Mouse (Mus musculus) hematopoietic stem cell, adult 5-6 weeks (primary cell): ENCODE data around the gene Ntng1. TPM values are rescaled to one million over a fixed set of nuclear protein-coding genes. Genes with fewer than 3 reads are reported as not detected.

ENCODE experiments used
- ATAC-seq, 2 experiments: fragments of 125-278 bp in 1 of 2; replicated peaks in 1 of 2; 2 replicates each; pipeline ENCODE4 v1.8.0; 2016 to 2017; ENCODE audit warnings: inconsistent platforms in 2 of 2, mild to moderate bottlenecking in 2 of 2, moderate number of reproducible peaks in 2 of 2, low read depth in 1 of 2, moderate TSS enrichment in 1 of 2; ENCODE audit not compliant: low FRiP score in 2 of 2, poor library complexity in 2 of 2, severe bottlenecking in 2 of 2, insufficient read depth in 1 of 2, low TSS enrichment in 1 of 2
- total RNA-seq: library from RNA; stranded (forward); fragments of 172-1452, 232-1000 nt; gene quantifications from 2 replicates; pipeline ENCODE4 v1.2.3, GENCODE M21; 2017

Ntng1 gene
- total RNA-seq, 1 experiment from 2014 or later, result not detected

DNA sequence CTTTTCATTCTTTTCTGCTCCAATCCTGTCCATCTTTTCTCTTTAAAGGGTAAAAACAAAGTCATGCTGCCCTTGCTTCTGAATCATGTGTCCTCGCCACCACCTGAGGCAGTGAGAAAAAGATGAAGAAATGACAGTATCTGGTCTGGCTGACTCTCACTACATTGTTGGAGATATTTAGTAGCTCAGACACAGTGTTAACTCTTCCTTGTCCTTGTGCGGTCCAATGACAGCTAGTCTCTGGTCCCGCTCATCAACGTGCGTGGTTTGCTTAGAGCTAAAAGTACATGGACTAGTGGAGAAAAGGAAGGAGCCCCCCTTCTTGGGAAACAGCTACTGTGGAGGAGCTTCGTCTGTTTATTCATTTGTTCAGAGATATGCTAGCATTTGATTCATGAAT lies 56.6 kb downstream of the Ntng1 start:
- ATAC-seq, result no peak

DNA sequence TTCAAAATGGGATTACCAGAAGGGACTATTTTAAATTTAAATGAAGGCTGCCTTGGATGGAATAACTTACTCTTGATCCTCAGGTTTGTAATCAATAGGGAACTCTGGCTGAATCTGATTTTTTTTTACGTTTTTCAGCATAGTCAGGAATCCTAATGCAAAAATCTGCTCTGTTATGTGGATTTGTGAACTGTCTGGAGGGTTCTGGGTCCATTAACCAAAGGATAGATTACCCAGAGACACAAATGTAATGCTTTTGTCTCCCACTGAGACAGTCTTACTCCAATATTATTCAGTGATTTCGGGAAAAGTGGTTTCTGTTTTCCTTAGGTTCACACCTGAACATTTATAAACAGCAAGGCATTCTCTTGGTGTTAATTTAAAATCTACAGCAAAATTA lies 58.5 kb downstream of the Ntng1 start:
- ATAC-seq, result no peak

DNA sequence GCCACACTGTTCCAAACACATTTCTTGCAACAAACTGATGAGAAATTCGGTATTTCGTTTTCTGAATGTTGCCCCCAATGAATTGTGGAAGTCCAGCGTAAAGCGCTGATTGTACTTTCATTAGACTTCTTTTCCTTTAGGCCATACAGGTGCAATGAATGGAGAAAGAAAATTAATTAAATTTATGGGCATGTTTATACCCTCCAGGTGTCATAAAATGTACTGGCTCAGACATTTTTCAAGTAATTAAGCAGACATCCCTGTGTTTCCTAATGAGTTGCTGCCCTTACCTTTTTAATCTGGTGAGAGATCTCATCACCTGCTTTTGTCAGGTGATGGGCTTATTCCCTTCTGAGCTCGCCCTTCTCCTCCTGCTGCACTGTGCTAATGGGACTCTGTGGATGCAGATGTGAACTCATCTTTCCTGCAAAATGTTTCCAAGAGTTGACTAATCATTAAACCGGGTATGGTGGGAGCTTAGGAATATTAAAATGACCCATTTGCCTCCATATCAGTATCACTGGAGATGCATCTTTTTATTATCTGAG lies 79.0 kb downstream of the Ntng1 start:
- ATAC-seq, result no peak

DNA sequence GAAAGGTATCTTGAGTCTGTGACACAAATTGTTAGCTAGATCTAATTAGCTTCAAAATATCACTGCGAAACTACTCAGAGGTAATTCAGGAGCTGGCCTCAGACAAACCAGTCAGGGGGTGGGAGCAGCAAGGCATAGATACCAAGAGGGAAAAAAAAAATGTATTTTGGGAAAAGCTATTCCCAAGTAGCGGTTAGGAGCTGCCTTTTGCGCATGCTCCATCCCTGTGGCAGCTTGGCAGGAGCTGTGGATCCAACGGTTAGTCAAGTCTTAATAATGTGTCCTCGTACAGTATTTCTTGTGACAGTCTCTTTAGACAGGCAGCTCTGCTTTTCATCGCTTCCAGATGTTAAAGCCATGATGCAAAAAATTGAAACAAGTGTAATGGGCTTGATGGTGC lies 87.9 kb downstream of the Ntng1 start:
- no peak for ATAC-seq

DNA sequence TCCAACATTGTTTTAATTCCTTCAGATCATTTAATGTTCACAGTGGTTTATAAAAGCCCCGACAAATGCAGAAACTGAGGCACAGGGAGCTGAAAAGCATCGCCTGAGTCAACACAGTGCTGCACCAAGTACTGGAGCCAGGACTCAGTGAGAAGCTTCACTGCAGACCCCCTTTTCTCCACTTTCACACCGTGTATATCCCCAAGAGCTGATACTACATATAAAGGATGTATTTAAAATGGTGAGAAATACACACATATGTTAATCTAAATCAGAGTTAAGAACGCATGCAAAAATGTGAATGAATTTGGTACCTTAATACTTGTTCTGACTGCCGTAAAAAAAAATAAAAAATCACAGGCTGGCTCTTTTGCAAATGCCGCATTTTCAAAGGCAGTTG lies 88.4 kb downstream of the Ntng1 start:
- no peak for ATAC-seq

DNA sequence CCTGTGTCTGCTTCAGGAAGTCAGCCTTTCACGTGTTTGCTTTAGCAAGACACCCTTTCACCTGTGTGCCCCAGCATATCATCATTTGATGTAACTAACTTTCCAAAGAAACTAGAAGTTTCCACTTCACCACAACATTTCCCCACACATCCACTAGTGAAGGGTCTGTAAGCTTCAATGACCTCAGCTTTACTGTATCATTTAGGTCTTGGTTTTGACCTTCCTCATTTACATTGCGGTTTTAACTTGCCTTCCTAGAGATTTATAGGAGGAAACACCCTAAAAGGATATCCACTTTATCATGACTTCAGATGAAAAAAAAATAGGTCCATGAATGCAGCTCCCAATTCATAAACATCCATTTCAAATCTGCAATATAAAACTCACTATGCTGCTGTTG lies 89.7 kb downstream of the Ntng1 start:
- no peak for ATAC-seq

DNA sequence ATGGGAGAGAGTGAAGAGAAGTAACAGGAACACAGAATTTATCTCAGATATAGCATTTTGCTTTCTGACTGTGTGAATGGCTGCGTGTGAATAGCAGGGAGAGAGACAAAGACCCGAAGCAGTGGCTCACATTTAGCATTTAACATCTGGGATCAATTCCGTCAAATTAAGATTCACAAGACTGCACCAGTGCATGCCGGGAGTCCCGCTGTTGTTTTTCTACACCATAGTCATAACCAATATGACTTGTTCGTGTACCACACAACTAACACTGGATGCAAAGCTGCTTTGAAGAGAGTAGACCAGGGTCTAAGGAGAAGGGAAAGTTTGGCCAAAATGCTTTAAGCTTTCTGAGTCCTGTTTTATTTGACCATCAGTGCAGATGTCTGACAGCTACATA lies 95.7 kb downstream of the Ntng1 start:
- no peak for ATAC-seq

- no peak for ATAC-seq
Observed at GRCm38 (mm10) chr3:110046750-110047149, 97.1 kb downstream of the Ntng1 start.

DNA sequence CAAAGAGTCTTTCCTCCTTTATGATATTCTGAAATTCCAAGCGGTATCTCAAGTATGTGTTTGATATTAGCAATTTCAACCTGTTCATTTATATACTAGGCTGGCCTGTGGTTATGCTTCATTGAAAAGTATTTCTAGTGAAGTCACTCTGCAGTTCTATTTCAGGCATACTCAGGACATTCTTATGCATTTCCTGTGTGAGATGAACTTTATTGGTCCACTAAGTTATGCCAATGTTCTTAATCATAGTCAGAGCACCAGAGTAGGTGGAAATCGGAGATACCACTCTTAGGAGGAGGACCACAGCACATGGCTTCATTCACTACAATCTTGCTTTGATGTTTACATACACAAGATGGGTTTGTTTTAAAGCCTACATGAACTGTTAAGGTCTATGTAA lies 99.6 kb downstream of the Ntng1 start:
- no peak for ATAC-seq

DNA sequence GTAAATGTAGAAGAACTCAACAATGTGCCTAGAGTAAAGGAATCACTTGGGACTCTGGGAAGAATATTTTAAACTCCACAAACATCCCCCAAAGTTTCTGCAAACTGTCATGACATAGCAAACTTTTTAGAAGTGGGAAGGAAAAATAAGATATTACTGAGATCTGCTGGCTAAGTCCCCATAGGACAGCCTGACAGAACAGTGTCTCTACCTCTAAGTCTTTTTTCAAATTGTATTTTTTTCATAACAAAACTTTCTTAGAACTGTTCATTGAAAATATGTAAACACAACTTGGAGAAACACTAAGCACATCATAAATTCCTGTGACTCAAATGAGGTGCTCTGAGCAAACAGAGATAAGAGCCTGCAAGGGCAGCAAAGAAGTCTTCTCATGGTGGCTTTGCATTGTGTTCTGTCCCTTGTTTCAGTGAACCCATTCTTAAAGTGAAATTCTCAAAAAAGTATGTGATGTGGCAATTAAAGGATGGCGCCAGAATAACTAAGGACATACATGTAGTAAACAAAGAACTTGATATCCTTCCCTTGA lies 100.1 kb downstream of the Ntng1 start:
- no peak for ATAC-seq

GRCm38 (mm10) chr3:110022783-110023599 lies 120.8 kb downstream of the Ntng1 start:
- no peak for ATAC-seq

GRCm38 (mm10) chr3:110010870-110011626 lies 132.8 kb downstream of the Ntng1 start:
- no peak for ATAC-seq

DNA sequence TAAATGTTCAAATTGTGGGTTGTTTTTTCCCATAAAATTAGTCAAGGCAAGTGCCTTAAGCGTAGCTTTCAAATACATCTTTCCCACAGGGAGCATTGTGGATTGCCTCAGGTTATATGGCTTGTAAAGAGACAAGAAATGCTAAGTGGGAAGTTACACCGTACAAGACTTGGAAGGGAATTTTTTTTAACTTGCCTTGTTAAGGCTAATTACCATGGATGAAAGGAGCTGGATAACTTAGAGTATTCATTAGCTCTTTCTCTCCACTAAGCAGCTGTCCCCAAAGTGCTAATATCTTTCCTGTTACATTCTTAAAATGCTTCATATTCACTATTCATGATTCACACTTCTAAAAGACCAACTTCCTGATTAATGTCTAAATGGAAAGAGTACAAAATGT lies 133.4 kb downstream of the Ntng1 start:
- no peak for ATAC-seq

- ATAC-seq, result no peak
Observed at GRCm38 (mm10) chr3:110000349-110000748, 143.5 kb downstream of the Ntng1 start.

DNA sequence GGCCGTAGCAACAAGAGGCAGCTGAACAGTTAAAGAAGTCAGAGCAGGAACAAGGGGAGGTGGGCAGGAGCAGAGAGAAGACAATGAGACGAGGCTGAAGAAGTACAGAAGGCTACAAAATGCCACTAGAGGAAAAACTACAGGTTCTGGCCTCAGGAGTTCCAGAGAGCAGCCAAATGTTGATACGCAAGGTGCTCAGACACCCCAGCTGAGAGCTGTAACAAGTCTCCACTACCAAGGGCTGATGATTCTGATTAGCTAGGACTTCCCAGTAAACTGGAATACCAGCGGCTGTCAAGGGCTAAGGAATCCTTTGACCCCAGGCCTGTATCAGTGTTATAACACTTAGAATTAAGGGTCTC lies 148.2 kb downstream of the Ntng1 start:
- no peak for ATAC-seq

DNA sequence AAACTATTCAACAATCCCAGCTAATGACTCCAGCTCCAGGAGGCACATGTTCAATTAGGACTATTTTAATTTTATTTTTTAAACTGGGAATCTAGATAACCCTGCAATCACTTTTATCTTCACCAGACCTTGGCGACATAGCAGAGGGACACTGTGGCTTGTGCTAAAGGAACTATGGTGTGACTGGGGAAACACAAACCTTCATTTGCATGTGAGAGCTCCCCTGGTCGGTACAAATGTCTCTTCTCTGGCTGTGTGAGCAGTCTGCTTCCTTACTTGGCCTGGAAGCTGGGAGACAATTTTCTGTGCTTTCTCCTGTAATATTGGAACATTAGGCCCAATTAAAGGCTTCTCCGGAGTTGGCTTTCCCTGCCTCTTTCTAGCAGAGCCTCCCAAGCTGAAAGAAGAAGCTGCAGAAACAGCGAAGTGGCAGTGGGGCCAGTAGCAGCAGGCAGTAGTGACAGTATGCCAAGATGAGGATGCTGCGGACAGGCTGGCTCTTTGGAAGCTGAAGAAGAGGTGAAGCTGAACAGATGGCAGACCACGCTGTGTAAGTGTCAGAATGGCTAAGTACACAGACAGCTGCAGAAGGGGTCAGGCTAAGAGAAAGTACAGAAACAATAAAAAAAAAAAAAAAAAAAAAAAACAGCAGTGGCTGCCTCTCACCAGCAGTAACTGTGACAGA lies 148.7 kb downstream of the Ntng1 start:
- no peak for ATAC-seq

- ATAC-seq, result no peak
Observed at GRCm38 (mm10) chr3:109984086-109984485, 159.7 kb downstream of the Ntng1 start.

GRCm38 (mm10) chr3:109977614-109978013 lies 166.2 kb downstream of the Ntng1 start:
- no peak for ATAC-seq
